Mouse (Mus musculus) olfactory bulb, adult 2 months (tissue): ENCODE data around the gene Fam136a. TPM values are rescaled to one million over a fixed set of nuclear protein-coding genes. Genes with fewer than 3 reads are reported as not detected.
A peak's percentile ranks its signal among the peaks of the same experiment; 100 is the strongest.

Experiments
- H3K27ac ChIP-seq: fragments of 200-500 bp; 2 replicates; pipeline ENCODE4 v1.5.1; 2012; ENCODE audit warnings: low read depth, low read length; ENCODE audit not compliant: insufficient read depth
- H3K4me1 ChIP-seq: fragments of 200-500 bp; 2 replicates; pipeline ENCODE4 v1.6.1; 2012; ENCODE audit warnings: low read length; ENCODE audit not compliant: control insufficient read depth, insufficient read depth
- H3K4me3 ChIP-seq: fragments of 200-500 bp; 2 replicates; pipeline ENCODE4 v1.5.1; 2012; ENCODE audit warnings: mild to moderate bottlenecking, low read depth, low read length, moderate library complexity; ENCODE audit not compliant: insufficient read depth
- CTCF ChIP-seq: fragments of 200-500 bp; IDR thresholded peaks from 2 replicates; pipeline ENCODE4 v1.5.1; 2012; ENCODE audit warnings: low read depth, mild to moderate bottlenecking, low read length, moderate library complexity; ENCODE audit not compliant: insufficient read depth
- POLR2A ChIP-seq: fragments of 200-500 bp; IDR thresholded peaks from 2 replicates; pipeline ENCODE4 v1.6.1; 2012; ENCODE audit warnings: mild to moderate bottlenecking, low read depth, low read length, moderate library complexity; ENCODE audit not compliant: insufficient read depth
- WGBS: fragments of 180-500 bp; shearing (Covaris S2); methylation state at CpG from one replicate; pipeline ENCODE4 v1.1.7; 2018; 5-methylcytosine and 5-hydroxymethylcytosine counted together
- polyA plus RNA-seq: library from polyadenylated mRNA; stranded (reverse); fragments of >200 nt; gene quantifications from 2 replicates; pipeline ENCODE4 v1.2.4, GENCODE M21; 2012; ENCODE audit warnings: low replicate concordance; ENCODE audit not compliant: missing spikeins, insufficient read depth, insufficient read length

Fam136a gene
- polyA plus RNA-seq, 1 experiment: not detected

DNA sequence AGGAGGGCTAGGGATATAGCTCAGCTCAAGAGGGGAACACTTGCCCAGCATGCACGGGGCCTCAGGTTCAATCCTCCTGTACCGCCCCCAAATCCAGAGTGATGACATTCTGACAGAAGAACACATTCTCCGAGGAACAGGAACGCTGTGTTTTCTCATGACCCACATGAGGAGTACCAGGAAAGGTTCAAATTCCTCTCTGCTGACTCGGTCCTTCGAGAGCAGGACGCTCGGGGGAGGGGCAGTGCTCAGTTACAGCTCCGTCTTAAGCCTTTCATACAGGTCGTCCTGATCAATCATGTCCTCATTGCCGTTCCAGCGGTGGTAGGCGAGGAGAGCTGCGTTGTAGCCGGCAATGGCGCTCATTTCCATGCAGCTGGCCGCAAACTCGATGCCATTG, 23.0 kb downstream of the Fam136a start:
- TF ChIP-seq CTCF (no peak), POLR2A (no peak)
- H3K27ac ChIP-seq: no peak overlapping the region
- WGBS: 87% methylated on average over 18 of the region's 18 CpGs
- no peak overlapping the region for H3K4me3 ChIP-seq
- no peaks in the 10 kb centered on the region for H3K4me1 ChIP-seq

- no peak overlapping the region for H3K4me3 ChIP-seq
- WGBS: 86% methylated on average over 5 of the region's 5 CpGs
- no peak overlapping the region for H3K27ac ChIP-seq
- TF ChIP-seq CTCF (no peak), POLR2A (no peak)
- H3K4me1 ChIP-seq: peaks cover 10% of the 10 kb centered on the region
Observed at GRCm38 (mm10) chr6:86391326-86391725, 25.9 kb downstream of the Fam136a start.

- TF ChIP-seq POLR2A (no peak), CTCF (no peak)
- peaks cover 10% of the 10 kb centered on the region for H3K4me1 ChIP-seq
- WGBS: 88% methylated on average over 1 of the region's 1 CpGs
- no peak overlapping the region for H3K27ac ChIP-seq
- H3K4me3 ChIP-seq: no peak overlapping the region
Observed at GRCm38 (mm10) chr6:86393187-86393586, 27.7 kb downstream of the Fam136a start.

DNA sequence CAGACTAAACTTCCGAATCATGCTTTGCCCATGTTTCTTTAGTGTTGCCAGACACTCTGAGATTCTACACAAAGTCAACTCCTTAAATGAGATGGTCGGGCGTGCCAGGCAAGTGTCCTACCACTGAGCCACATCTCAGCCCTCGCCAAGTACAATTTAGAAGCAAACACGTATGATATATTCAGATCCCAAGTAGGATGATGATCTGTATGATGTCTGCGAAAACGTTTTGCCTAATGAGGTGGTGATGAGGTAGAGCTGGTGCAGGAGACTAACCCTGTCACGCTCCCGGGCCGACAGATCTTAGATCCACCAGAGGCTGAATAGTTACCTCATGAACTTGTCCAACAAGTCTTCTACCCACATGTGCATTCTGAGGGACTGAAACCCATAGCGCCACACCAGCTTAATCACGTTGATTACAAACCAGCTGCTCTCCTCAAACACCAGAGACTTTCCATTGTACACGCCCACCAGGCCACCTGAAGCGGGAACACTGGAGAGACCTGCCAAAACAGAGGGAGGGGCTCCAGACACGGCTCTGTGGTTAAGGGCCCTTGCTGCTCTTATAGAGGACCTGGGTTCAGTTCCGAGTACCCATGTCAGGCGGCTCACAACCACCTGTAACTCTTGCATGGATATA, 28.8 kb downstream of the Fam136a start:
- Histone ChIP-seq H3K4me3 (no peak overlapping the region), H3K27ac (no peak overlapping the region), H3K4me1 (peaks cover 10% of the 10 kb centered on the region)
- WGBS: 78% methylated on average over 17 of the region's 17 CpGs
- no peak for TF ChIP-seq CTCF
- no peak for TF ChIP-seq POLR2A

GRCm38 (mm10) chr6:86395021-86395420, 29.6 kb downstream of the Fam136a start:
- 72% methylated on average over 9 of the region's 9 CpGs for WGBS

DNA sequence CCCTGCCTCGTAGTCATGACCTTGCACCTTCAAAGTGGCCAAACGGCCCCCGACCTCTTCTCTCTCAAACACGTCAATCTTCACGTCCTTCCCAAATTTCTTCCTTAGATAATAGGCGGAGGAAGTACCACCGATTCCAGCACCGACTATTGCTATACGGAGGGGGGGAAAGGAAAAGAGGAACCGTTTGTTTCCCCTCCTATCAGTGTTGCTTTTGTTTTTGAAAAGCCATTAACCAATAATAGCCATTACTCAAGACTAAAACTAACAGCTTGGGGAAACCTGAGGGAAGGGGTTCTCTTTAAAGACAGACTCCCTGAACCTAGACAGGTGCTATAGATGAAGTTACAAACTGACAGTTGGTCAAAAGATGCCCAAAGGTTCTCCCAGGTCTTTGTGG, 30.5 kb downstream of the Fam136a start:
- Histone ChIP-seq H3K4me1 (peaks cover 10% of the 10 kb centered on the region), H3K4me3 (peak overlapping the region; percentile 92), H3K27ac (peak overlapping the region; percentile 31; the same call in 1 of the 2 replicates)
- 4% methylated on average over 10 of the region's 10 CpGs for WGBS
- TF ChIP-seq POLR2A (no peak), CTCF (no peak)

More at GRCm38 (mm10) chr6:86395021-86395420, 29.6 kb downstream of the Fam136a start:
- Histone ChIP-seq H3K4me3 (no peak overlapping the region), H3K27ac (no peak overlapping the region), H3K4me1 (peaks cover 10% of the 10 kb centered on the region)
- TF ChIP-seq CTCF: no peak
- no peak for TF ChIP-seq POLR2A

GRCm38 (mm10) chr6:86396581-86397256, 31.3 kb downstream of the Fam136a start, which contains the start of gene Pcyox1:
Gene Pcyox1 (minus strand): TSS chr6:86397154.
- TF ChIP-seq CTCF (no peak), POLR2A (peak; percentile 91)
- H3K4me3 ChIP-seq: peak within 1 kb of the TSS; percentile 92
- WGBS: under 1% methylated on average over 51 of the region's 51 CpGs
- peaks cover 10% of the 10 kb centered on the region for H3K4me1 ChIP-seq
- peak within 1 kb of the TSS; percentile 49; the same call in 1 of the 2 replicates for H3K27ac ChIP-seq

GRCm38 (mm10) chr6:86397257-86397980, 32.0 kb downstream of the Fam136a start:
- Histone ChIP-seq H3K4me3 (peak overlapping the region; percentile 92), H3K4me1 (peaks cover 10% of the 10 kb centered on the region), H3K27ac (peak overlapping the region; percentile 49; the same call in 1 of the 2 replicates)
- 2% methylated on average over 14 of the region's 14 CpGs for WGBS
- no peak for TF ChIP-seq POLR2A
- TF ChIP-seq CTCF: no peak

GRCm38 (mm10) chr6:86398986-86399385, 33.5 kb downstream of the Fam136a start:
- Histone ChIP-seq H3K4me3 (no peak overlapping the region), H3K4me1 (peaks cover 8% of the 10 kb centered on the region), H3K27ac (no peak overlapping the region)
- WGBS: 73% methylated on average over 2 of the region's 2 CpGs
- TF ChIP-seq POLR2A: no peak
- no peak for TF ChIP-seq CTCF
